Mouse (Mus musculus) skeletal muscle tissue, postnatal 0 days (tissue): ENCODE measurements around the gene Gm20431. TPM values are rescaled to one million over a fixed set of nuclear protein-coding genes. Genes with fewer than 3 reads are reported as not detected.

ENCODE experiments used
- microRNA-seq, 2 experiments: library from miRNA; unstranded; fragments of <30 nt; microRNA quantifications; one replicate each; pipeline ENCODE4; 2016
- polyA plus RNA-seq: library from polyadenylated mRNA; unstranded; fragments of >200 nt; fragmentation: Nextera tagmentation; extraction: Ambion mirVana; gene quantifications from 2 replicates; pipeline ENCODE4 v1.2.1, GENCODE M21; 2015

The Gm20431 gene
- polyA plus RNA-seq = 2.4 and 4.0 TPM in 2 replicates

DNA sequence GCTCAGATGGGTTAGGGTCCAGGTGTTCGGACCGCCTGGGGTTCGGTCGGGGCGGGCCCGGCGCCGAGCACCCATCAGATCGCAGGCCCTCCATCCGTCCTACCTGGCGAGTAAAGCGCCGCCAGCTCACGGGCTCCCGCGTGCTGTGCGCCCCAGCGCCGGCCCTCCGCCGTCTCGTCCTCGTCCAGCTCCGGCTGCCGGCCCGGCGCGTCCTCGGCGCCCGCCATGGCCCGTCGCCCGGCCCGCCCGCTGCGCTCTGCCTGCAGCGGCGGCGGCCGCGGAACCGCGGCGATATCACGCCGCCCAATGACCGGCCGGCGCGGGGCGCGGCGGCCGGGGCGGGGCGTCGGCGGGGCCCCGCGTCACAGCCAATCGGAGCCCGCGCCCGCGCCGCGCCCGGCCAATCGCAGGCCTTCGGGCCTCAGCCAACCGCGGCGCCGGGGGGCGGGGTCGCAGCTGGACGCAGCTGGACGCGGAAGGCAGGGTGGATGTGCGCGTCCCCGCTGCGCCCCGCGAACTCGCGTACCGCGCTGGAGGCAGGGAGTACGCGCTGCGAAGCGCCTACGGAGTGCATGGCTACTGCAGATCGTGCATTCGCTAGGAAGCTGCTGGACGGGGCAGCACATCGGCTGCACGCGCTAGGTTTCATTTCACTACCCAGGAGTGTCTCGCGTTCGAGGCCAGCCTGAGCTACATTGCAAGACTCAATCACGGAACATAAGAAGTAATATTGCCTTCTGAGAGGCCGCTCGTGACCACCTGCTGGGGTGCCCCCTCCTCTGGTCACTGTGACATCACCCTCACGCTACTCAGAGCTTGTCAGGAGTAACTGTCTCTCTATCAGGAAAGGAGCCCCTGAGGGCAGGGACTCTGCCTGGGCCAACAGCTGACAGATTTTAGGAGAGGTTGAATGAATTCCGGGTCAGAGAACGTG, at the start of gene Gm20431:
TSS of gene Gm20431 (minus strand) at position 227 of the 934 bp plus-strand sequence.

DNA sequence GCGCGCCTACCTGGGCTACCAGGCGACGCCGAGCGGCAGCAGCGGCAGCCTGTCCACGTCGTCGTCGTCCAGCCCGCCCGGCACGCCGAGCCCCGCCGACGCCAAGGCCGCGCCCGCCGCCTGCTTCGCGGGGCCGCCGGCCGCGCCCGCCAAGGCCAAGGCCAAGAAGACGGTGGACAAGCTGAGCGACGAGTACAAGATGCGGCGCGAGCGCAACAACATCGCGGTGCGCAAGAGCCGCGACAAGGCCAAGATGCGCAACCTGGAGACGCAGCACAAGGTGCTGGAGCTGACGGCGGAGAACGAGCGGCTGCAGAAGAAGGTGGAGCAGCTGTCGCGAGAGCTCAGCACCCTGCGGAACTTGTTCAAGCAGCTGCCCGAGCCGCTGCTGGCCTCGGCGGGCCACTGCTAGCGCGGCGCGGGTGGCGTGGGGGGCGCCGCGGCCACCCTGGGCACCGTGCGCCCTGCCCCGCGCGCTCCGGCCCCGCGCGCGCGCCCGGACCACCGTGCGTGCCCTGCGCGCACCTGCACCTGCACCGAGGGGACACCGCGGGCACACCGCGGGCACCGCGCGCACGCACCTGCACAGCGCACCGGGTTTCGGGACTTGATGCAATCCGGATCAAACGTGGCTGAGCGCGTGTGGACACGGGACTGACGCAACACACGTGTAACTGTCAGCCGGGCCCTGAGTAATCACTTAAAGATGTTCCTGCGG, 28.4 kb upstream of the Gm20431 start, which contains the start of gene Tmem189:
TSS of gene Tmem189 (minus strand) at position 322 of the 718 bp plus-strand sequence.

DNA sequence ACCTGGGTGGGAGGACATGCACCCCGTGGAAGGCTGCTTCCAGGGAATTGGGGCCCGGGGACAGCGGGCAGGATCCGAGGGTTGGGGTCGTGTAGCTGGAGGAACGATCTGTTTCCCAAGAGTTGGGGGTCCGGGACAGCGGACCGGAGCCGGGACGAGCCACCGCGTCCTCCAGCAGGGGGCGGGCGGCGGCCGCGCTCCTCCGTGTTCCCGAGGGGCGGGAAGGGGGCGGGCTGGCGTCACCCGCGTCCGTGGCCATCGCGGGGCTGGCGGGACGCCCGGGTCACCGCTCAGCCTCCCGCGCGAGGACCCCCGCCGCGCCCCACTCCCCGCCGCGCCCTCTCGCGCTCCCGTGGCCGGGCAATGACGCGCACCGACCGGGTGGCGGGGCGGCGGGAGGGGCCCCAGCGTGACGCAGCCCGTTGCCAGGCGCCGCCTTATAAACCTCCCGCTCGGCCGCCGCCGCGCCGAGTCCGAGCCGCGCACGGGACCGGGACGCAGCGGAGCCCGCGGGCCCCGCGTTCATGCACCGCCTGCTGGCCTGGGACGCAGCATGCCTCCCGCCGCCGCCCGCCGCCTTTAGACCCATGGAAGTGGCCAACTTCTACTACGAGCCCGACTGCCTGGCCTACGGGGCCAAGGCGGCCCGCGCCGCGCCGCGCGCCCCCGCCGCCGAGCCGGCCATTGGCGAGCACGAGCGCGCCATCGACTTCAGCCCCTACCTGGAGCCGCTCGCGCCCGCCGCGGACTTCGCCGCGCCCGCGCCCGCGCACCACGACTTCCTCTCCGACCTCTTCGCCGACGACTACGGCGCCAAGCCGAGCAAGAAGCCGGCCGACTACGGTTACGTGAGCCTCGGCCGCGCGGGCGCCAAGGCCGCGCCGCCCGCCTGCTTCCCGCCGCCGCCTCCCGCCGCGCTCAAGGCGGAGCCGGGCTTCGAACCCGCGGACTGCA, 27.5 kb upstream of the Gm20431 start, which contains the start of gene Cebpb:
TSS of gene Cebpb (plus strand) at position 418 of the 954 bp plus-strand sequence.

DNA sequence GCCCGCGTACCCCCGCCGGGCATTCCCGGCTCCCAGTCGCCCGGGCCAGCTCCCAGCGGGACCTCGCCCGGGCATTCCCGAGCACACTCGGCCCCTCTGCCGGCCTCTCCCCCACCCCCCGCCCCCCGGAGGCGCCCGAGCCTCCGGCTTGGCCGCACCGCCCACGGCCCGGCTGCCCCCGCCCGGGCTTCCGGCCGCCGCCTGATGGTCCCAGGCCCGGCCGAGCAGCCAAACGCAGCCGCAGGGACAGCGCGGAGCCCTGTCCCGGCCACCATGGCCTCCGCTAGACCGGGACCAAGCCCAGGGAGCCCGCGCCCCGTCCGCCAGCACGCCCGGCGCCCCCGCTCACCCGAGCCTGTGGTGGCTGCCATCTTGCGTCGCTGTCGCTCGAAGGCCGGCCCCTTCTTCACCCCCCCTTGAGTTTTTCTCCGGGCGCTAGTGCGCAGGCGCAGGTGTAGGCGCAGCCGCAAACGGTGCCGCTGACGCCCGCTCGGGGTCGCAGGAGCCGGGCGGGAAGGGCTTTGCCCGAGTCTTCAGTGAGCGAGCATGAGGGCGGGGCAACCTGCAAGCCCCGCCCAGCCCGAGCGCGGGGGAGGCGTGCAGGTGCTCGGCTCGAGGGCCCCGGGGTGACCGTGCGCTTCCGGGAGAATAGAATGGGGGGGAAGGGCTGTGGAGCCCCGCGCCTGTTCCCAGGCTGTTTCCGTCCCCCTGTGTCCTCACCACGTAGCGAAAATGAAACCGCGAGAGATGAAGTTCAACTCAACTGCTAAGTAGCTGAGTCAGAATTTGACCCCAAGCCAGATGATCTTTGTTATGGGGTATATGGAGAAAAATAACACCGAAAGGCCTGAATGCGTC, 29.5 kb downstream of the Gm20431 start, which contains the start of gene Ube2v1:
TSS of gene Ube2v1 (minus strand) at position 505 of the 858 bp plus-strand sequence.

Small RNA genes lying within 50 kb of the gene (microRNA-seq; reads per million reads assigned to microRNA genes)
- 0 reads per million in 2 experiments for gene Gm22355

Other genes starting within 250 kb of the Gm20431 start
- 11.0 and 12.4 TPM in 2 replicates for gene Slc9a8, start 239.8 kb downstream of the Gm20431 start, polyA plus RNA-seq
- gene Rnf114, start 168.9 kb downstream of the Gm20431 start, polyA plus RNA-seq = 30.3 and 32.3 TPM in 2 replicates
- 6.1 and 6.8 TPM in 2 replicates for gene Spata2, start 168.6 kb downstream of the Gm20431 start, polyA plus RNA-seq
- 11.9 and 16.6 TPM in 2 replicates for gene Snai1, start 123.3 kb downstream of the Gm20431 start, polyA plus RNA-seq
- 232 and 235 TPM in 2 replicates for gene Ube2v1, start 29.4 kb downstream of the Gm20431 start, polyA plus RNA-seq
- gene Cebpb, start 27.4 kb upstream of the Gm20431 start, polyA plus RNA-seq = 19.5 and 32.5 TPM in 2 replicates
- gene Tmem189, start 28.3 kb upstream of the Gm20431 start, polyA plus RNA-seq = 25.0 and 31.1 TPM in 2 replicates